Mouse (Mus musculus) intestine, embryonic 15.5 days (tissue): ENCODE data around the gene Nudt9. TPM values are rescaled to one million over a fixed set of nuclear protein-coding genes. Genes with fewer than 3 reads are reported as not detected.

Source experiments
- ATAC-seq: fragments of 200-750 bp; cut with Nextera tagmentation; 2 replicates; pipeline ENCODE4 v1.8.0; 2017; ENCODE audit warnings: moderate TSS enrichment, moderate library complexity
- H3K27ac ChIP-seq: fragments of 300-500 bp; sonication (generic); 2 replicates; pipeline ENCODE4 v1.5.1; 2015; ENCODE audit warnings: mild to moderate bottlenecking, inconsistent platforms
- H3K27me3 ChIP-seq: fragments of 300-500 bp; sonication (generic); replicated peaks from 2 replicates; pipeline ENCODE4 v1.6.1; 2015; ENCODE audit warnings: inconsistent platforms
- H3K36me3 ChIP-seq: fragments of 300-500 bp; sonication (generic); 2 replicates; pipeline ENCODE4 v1.6.1; 2015; ENCODE audit warnings: inconsistent platforms
- H3K4me1 ChIP-seq: fragments of 300-500 bp; sonication (generic); replicated peaks from 2 replicates; pipeline ENCODE4 v1.6.1; 2015; ENCODE audit warnings: inconsistent platforms
- H3K4me2 ChIP-seq: fragments of 300-500 bp; sonication (generic); replicated peaks from 2 replicates; pipeline ENCODE4 v1.6.1; 2015; ENCODE audit warnings: mild to moderate bottlenecking, inconsistent platforms
- H3K4me3 ChIP-seq: fragments of 300-500 bp; sonication (generic); replicated peaks from 2 replicates; pipeline ENCODE4 v1.5.1; 2015; ENCODE audit warnings: inconsistent platforms
- H3K9ac ChIP-seq: fragments of 300-500 bp; sonication (generic); 2 replicates; pipeline ENCODE4 v1.6.1; 2015; ENCODE audit warnings: inconsistent platforms
- H3K9me3 ChIP-seq: fragments of 300-500 bp; sonication (generic); 2 replicates; pipeline ENCODE4 v1.6.1; 2016; ENCODE audit warnings: inconsistent platforms
- WGBS: fragments of 180-500 bp; shearing (Covaris S2); methylation state at CpG from one replicate; pipeline ENCODE4 v1.1.7; 2015; 5-methylcytosine and 5-hydroxymethylcytosine counted together
- polyA plus RNA-seq: library from polyadenylated mRNA; unstranded; fragments of >200 nt; fragmentation: Nextera tagmentation; extraction: Ambion mirVana; gene quantifications from 2 replicates; pipeline ENCODE4 v1.2.1, GENCODE M21; 2015

Gene Nudt9
- polyA plus RNA-seq, 1 experiment from 2014 or later, result 63.6 TPM

- H3K4me3 ChIP-seq, result no peak overlapping the region
- 97% methylated on average over 2 of the region's 2 CpGs for WGBS
- no peak overlapping the region for H3K9ac ChIP-seq
- H3K27me3 ChIP-seq, result no peaks in the 10 kb centered on the region
- no peak overlapping the region for H3K4me2 ChIP-seq
- no peak for ATAC-seq
- no peaks in the 10 kb centered on the region for H3K9me3 ChIP-seq
- H3K27ac ChIP-seq, result no peak overlapping the region
- H3K4me1 ChIP-seq, result peaks cover 5% of the 10 kb centered on the region
- H3K36me3 ChIP-seq, result no peaks in the 10 kb centered on the region
These were observed 3.2 kb upstream of the Nudt9 start for GRCm38 (mm10) chr5:104042906-104043305.

GRCm38 (mm10) chr5:104043704-104044103 is 2.4 kb upstream of the Nudt9 start:
- Histone ChIP-seq H3K9ac (no peak overlapping the region), H3K4me3 (no peak overlapping the region), H3K9me3 (no peaks in the 10 kb centered on the region), H3K36me3 (no peaks in the 10 kb centered on the region), H3K4me1 (peaks cover 5% of the 10 kb centered on the region), H3K4me2 (no peak overlapping the region), H3K27ac (no peak overlapping the region), H3K27me3 (no peaks in the 10 kb centered on the region)
- WGBS, result 52% methylated on average over 2 of the region's 2 CpGs
- no peak for ATAC-seq

- WGBS, result 3% methylated on average over 19 of the region's 19 CpGs
- H3K4me3 ChIP-seq, result peak overlapping the region; percentile 89
- peak overlapping the region; percentile 66 for H3K4me2 ChIP-seq
- peak overlapping the region; percentile 87 for H3K27ac ChIP-seq
- peaks cover 5% of the 10 kb centered on the region for H3K4me1 ChIP-seq
- H3K9ac ChIP-seq, result peak overlapping the region; percentile 89
- H3K36me3 ChIP-seq, result 0 out of 2 replicates have a peak, but pooled peaks cover 4% of the 10 kb centered on the region
- ATAC-seq, result peak; percentile 34
- no peaks in the 10 kb centered on the region for H3K9me3 ChIP-seq
- H3K27me3 ChIP-seq, result no peaks in the 10 kb centered on the region
These were observed 1.3 kb downstream of the Nudt9 start for GRCm38 (mm10) chr5:104047200-104048105.

GRCm38 (mm10) chr5:104048139-104048538 is 2.0 kb downstream of the Nudt9 start:
- no peak for ATAC-seq
- H3K9ac ChIP-seq, result no peak overlapping the region
- H3K27ac ChIP-seq, result no peak overlapping the region
- peaks cover 5% of the 10 kb centered on the region for H3K4me1 ChIP-seq
- H3K4me2 ChIP-seq, result peak overlapping the region; percentile 66
- H3K36me3 ChIP-seq, result 0 out of 2 replicates have a peak, but pooled peaks cover 4% of the 10 kb centered on the region
- H3K9me3 ChIP-seq, result no peaks in the 10 kb centered on the region
- H3K27me3 ChIP-seq, result no peaks in the 10 kb centered on the region
- 37% methylated on average over 4 of the region's 4 CpGs for WGBS
- H3K4me3 ChIP-seq, result peak overlapping the region; percentile 89

- 64% methylated on average over 8 of the region's 8 CpGs for WGBS
- H3K9me3 ChIP-seq, result no peaks in the 10 kb centered on the region
- no peak overlapping the region for H3K27ac ChIP-seq
- H3K27me3 ChIP-seq, result no peaks in the 10 kb centered on the region
- H3K9ac ChIP-seq, result no peak overlapping the region
- no peak for ATAC-seq
- 0 out of 2 replicates have a peak, but pooled peaks cover 4% of the 10 kb centered on the region for H3K36me3 ChIP-seq
- no peak overlapping the region for H3K4me2 ChIP-seq
- H3K4me3 ChIP-seq, result no peak overlapping the region
- no peaks in the 10 kb centered on the region; the same call in 1 of the 2 replicates for H3K4me1 ChIP-seq
These were observed 6.8 kb downstream of the Nudt9 start for GRCm38 (mm10) chr5:104052956-104053355.

GRCm38 (mm10) chr5:104054938-104055337 is 8.8 kb downstream of the Nudt9 start:
- Histone ChIP-seq H3K27ac (no peak overlapping the region), H3K36me3 (0 out of 2 replicates have a peak, but pooled peaks cover 4% of the 10 kb centered on the region), H3K4me2 (no peak overlapping the region), H3K4me3 (no peak overlapping the region), H3K9me3 (no peaks in the 10 kb centered on the region), H3K27me3 (no peaks in the 10 kb centered on the region), H3K4me1 (no peaks in the 10 kb centered on the region), H3K9ac (no peak overlapping the region)
- WGBS, result 94% methylated on average over 4 of the region's 4 CpGs
- ATAC-seq, result no peak

GRCm38 (mm10) chr5:104055816-104056215 is 9.7 kb downstream of the Nudt9 start:
- no peak overlapping the region for H3K4me2 ChIP-seq
- no peaks in the 10 kb centered on the region for H3K27me3 ChIP-seq
- H3K4me1 ChIP-seq, result no peaks in the 10 kb centered on the region
- 0 out of 2 replicates have a peak, but pooled peaks cover 4% of the 10 kb centered on the region for H3K36me3 ChIP-seq
- no peaks in the 10 kb centered on the region for H3K9me3 ChIP-seq
- ATAC-seq, result no peak
- H3K9ac ChIP-seq, result no peak overlapping the region
- 89% methylated on average over 4 of the region's 4 CpGs for WGBS
- no peak overlapping the region for H3K27ac ChIP-seq
- H3K4me3 ChIP-seq, result no peak overlapping the region

GRCm38 (mm10) chr5:104056295-104056694 is 10.2 kb downstream of the Nudt9 start:
- H3K27ac ChIP-seq, result no peak overlapping the region
- H3K9me3 ChIP-seq, result no peaks in the 10 kb centered on the region
- no peaks in the 10 kb centered on the region for H3K4me1 ChIP-seq
- 0 out of 2 replicates have a peak, but pooled peaks cover 2% of the 10 kb centered on the region for H3K36me3 ChIP-seq
- no peak overlapping the region for H3K4me2 ChIP-seq
- 85% methylated on average over 7 of the region's 7 CpGs for WGBS
- H3K9ac ChIP-seq, result no peak overlapping the region
- no peaks in the 10 kb centered on the region for H3K27me3 ChIP-seq
- peak; percentile 58 for ATAC-seq
- no peak overlapping the region for H3K4me3 ChIP-seq

GRCm38 (mm10) chr5:104058021-104058420 is 11.9 kb downstream of the Nudt9 start:
- no peaks in the 10 kb centered on the region for H3K27me3 ChIP-seq
- peaks cover 6% of the 10 kb centered on the region; the same call in 1 of the 2 replicates for H3K36me3 ChIP-seq
- no peak for ATAC-seq
- no peak overlapping the region for H3K27ac ChIP-seq
- H3K4me1 ChIP-seq, result no peaks in the 10 kb centered on the region
- no peaks in the 10 kb centered on the region for H3K9me3 ChIP-seq
- no peak overlapping the region for H3K4me3 ChIP-seq
- WGBS, result 68% methylated on average over 15 of the region's 15 CpGs
- H3K4me2 ChIP-seq, result no peak overlapping the region
- no peak overlapping the region for H3K9ac ChIP-seq

DNA sequence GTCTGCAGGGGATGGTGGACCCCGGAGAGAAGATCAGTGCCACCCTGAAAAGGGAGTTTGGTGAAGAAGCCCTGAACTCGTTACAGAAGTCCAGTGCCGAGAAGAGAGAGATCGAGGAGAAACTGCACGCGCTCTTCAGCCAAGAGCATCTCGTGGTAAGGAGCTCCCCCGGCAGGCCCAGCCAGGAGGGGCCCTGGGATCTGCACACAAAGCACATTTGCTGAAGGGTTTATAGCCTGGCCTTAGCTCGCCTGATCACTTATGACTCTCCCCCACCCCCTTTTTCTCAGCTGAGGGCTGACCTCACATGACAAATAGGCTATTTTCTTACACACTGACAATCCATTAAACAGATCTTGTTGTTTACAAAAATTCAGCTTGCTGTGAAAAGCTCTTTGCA is 13.5 kb downstream of the Nudt9 start:
- H3K9ac ChIP-seq, result no peak overlapping the region
- no peak overlapping the region for H3K27ac ChIP-seq
- no peak overlapping the region for H3K4me2 ChIP-seq
- WGBS, result 48% methylated on average over 9 of the region's 9 CpGs
- H3K4me1 ChIP-seq, result no peaks in the 10 kb centered on the region
- H3K9me3 ChIP-seq, result no peaks in the 10 kb centered on the region
- H3K36me3 ChIP-seq, result peaks cover 10% of the 10 kb centered on the region; the same call in 1 of the 2 replicates
- no peak overlapping the region for H3K4me3 ChIP-seq
- no peaks in the 10 kb centered on the region for H3K27me3 ChIP-seq
- peak; percentile 60; the same call in 1 of the 2 replicates for ATAC-seq

- Histone ChIP-seq H3K9ac (no peak overlapping the region), H3K9me3 (no peaks in the 10 kb centered on the region), H3K4me1 (no peaks in the 10 kb centered on the region), H3K27ac (no peak overlapping the region), H3K4me2 (no peak overlapping the region), H3K4me3 (no peak overlapping the region), H3K36me3 (peaks cover 10% of the 10 kb centered on the region), H3K27me3 (no peaks in the 10 kb centered on the region)
- ATAC-seq, result no peak
- 82% methylated on average over 5 of the region's 5 CpGs for WGBS
These were observed 14.3 kb downstream of the Nudt9 start for GRCm38 (mm10) chr5:104060429-104060828.

GRCm38 (mm10) chr5:104061936-104062772 is 16.0 kb downstream of the Nudt9 start:
- H3K9ac ChIP-seq, result no peak overlapping the region
- H3K36me3 ChIP-seq, result peaks cover 10% of the 10 kb centered on the region
- no peaks in the 10 kb centered on the region for H3K4me1 ChIP-seq
- no peak overlapping the region for H3K27ac ChIP-seq
- H3K4me3 ChIP-seq, result no peak overlapping the region
- H3K4me2 ChIP-seq, result no peak overlapping the region
- H3K27me3 ChIP-seq, result no peaks in the 10 kb centered on the region
- no peaks in the 10 kb centered on the region for H3K9me3 ChIP-seq
- 84% methylated on average over 13 of the region's 13 CpGs for WGBS
- ATAC-seq, result no peak
